Mouse (Mus musculus): ENCODE results near the gene Tex26.

The Tex26 gene

GRCm38 (mm10) chr5:149434141-149434690, 5.2 kb upstream of the Tex26 start:
- DNase-seq = no peak

- DNase-seq = no peak
These were observed 2.9 kb upstream of the Tex26 start for GRCm38 (mm10) chr5:149436541-149436940.

- no peak for DNase-seq
These were observed 2.3 kb upstream of the Tex26 start for GRCm38 (mm10) chr5:149437150-149437549.

GRCm38 (mm10) chr5:149440180-149440573, 717 bp downstream of the Tex26 start:
- peak; percentile 60 to 76 for DNase-seq

GRCm38 (mm10) chr5:149441646-149442276, 2.3 kb downstream of the Tex26 start:
- no peak for DNase-seq

GRCm38 (mm10) chr5:149442277-149442660, 2.8 kb downstream of the Tex26 start:
- DNase-seq = no peak

GRCm38 (mm10) chr5:149444451-149444850, 5.0 kb downstream of the Tex26 start:
- DNase-seq = no peak

- peak; percentile 43 to 60 for DNase-seq
These were observed 7.0 kb downstream of the Tex26 start for GRCm38 (mm10) chr5:149446495-149446894.

- peak in 1 of 2 experiments; percentile 30 for DNase-seq
These were observed 8.3 kb downstream of the Tex26 start for GRCm38 (mm10) chr5:149447733-149448132.

- no peak for DNase-seq
These were observed 9.9 kb downstream of the Tex26 start for GRCm38 (mm10) chr5:149449406-149449805.

- no peak for DNase-seq
These were observed 11.8 kb downstream of the Tex26 start for GRCm38 (mm10) chr5:149451209-149451681.

- peak; percentile 74 to 80 for DNase-seq
These were observed 14.8 kb downstream of the Tex26 start for GRCm38 (mm10) chr5:149454281-149454680.

- DNase-seq = peak in 1 of 2 experiments; percentile 36
These were observed 17.1 kb downstream of the Tex26 start for GRCm38 (mm10) chr5:149456544-149456943.

- no peak for DNase-seq
These were observed 22.6 kb downstream of the Tex26 start for GRCm38 (mm10) chr5:149462071-149462470.

GRCm38 (mm10) chr5:149465305-149465704, 25.8 kb downstream of the Tex26 start:
- no peak for DNase-seq

- DNase-seq = no peak
These were observed 34.7 kb downstream of the Tex26 start for GRCm38 (mm10) chr5:149474142-149474541.

GRCm38 (mm10) chr5:149474701-149475468, 35.4 kb downstream of the Tex26 start:
- no peak for DNase-seq

- no peak for DNase-seq
These were observed 42.5 kb downstream of the Tex26 start for GRCm38 (mm10) chr5:149481920-149482319.

GRCm38 (mm10) chr5:149483321-149484052, 44.0 kb downstream of the Tex26 start:
- peak; percentile 17 to 27 for DNase-seq

- DNase-seq = no peak
These were observed 44.8 kb downstream of the Tex26 start for GRCm38 (mm10) chr5:149484270-149484669.

GRCm38 (mm10) chr5:149485447-149485846, 46.0 kb downstream of the Tex26 start:
- DNase-seq = no peak

- DNase-seq = no peak
These were observed 49.0 kb downstream of the Tex26 start for GRCm38 (mm10) chr5:149488360-149489021.

- no peak for DNase-seq
These were observed 49.7 kb downstream of the Tex26 start for GRCm38 (mm10) chr5:149489136-149489535.
